Mouse (Mus musculus) v-Abl transformed pro-B cells (cell line): ENCODE measurements around the gene Olfr402.
"Not testable (repeated sequence)": the region's sequence is repeated elsewhere in the genome, so short reads cannot be mapped to it uniquely, and the experiment has no call there.

Experiments used
- in situ Hi-C, 2 experiments: fragments of 400-800 bp; cut with MboI; formaldehyde crosslinking; loops; one replicate each; pipeline ENCODE4 v1.15.1; 2025; ENCODE audit not compliant: unreplicated experiment in 2 of 2

Olfr402 gene

DNA sequence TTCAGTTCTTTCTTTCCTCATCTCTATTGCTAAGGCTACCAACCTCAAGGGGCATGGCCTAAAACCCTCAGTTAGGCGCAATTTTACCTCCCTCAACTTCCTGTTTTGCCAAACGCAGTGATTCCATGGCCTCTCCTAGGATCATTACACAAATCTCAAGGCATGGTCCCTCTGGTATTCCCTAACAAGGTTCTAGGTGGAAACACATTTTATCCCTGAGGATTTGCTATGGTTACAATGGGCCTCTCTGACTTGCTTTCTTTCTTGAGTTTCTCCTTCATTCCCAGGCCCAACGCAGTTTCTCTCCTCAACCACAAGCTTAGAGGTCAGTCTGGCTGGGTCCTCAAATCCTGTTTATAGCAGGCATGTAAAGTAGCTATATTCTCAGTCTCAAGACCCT, at the start of gene Olfr402:
Gene Olfr402 (plus strand): TSS at position 301 of the 400 bp plus-strand sequence.
- in situ Hi-C loops: no loop called here

DNA sequence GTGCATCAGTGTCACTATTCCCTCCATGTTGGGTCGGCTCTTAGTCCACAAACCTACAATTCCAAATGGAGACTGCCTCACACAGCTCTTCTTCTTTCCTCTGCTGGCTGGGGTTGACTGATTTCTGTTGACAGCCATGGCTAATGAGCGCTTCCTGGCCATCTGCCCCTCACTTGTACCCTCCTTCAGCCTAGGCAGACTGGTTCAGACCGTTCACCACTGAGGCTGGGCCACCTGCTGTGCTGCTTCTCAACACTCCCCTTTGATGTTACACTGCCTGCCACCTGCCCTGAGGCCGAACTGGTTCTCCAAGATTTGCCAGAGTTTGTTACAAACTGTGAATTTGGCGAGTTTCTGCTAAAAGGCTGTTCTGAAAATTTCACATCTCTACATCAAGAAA, 48.3 kb upstream of the Olfr402 start:
- in situ Hi-C loops: no loop called here

GRCm38 (mm10) chr11:74113412-74113811, 39.9 kb upstream of the Olfr402 start, which contains the start of gene Olfr401:
Gene Olfr401 (plus strand): TSS chr11:74113712.
- in situ Hi-C loops: no loop called here

- in situ Hi-C loops: not testable (repeated sequence)
Observed at GRCm38 (mm10) chr11:74140001-74140400, 13.3 kb upstream of the Olfr402 start.

- in situ Hi-C loops: no loop called here
Observed at GRCm38 (mm10) chr11:74145866-74146265, 7.5 kb upstream of the Olfr402 start.

DNA sequence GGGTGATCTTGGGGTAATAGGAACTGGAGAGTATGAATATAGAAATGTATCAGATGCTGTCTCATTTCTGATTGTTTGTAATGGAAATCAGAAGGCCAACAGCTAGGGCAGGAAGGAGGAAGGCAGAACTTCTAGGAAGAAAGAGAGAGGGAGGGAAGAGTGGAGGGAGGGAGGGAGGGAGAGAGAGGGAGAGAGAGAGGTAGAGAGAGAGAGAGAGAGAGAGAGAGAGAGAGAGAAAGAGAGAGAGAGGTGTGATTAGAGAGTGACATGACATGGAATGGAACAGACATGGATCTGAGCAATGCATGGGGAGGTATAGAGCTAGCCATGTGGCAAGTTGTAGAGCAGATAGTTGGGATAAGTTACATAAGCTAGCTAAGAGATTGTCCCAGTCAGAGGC, 15.4 kb downstream of the Olfr402 start:
- in situ Hi-C loops: no loop called here

DNA sequence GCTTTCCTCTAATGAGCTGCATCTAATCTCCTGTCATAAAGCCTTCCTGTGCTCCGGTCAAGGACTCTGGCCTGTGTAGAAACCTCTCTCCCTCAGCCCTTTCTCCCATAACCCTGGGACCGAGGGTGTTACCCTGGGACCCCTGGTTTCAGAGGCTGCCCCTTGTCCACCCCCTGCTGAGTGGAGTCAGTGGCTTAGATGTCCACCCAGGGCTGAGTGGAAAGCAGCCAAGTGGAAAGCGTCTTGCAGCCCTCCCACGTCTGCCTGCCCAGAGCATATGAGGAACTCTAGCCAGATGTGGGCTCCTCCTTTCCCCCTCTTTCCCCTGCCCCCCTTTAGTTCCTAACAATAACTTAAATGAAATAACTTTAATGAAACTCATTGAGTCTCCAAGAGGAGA, 29.8 kb downstream of the Olfr402 start:
- in situ Hi-C loops: no loop called here

GRCm38 (mm10) chr11:74183745-74184144, 30.4 kb downstream of the Olfr402 start:
- in situ Hi-C loops: no loop called here

- in situ Hi-C loops: no loop called here
Observed at GRCm38 (mm10) chr11:74185949-74186348, 32.6 kb downstream of the Olfr402 start, which contains the start of gene Olfr403. Gene Olfr403 (plus strand): TSS chr11:74186249.
